Mouse (Mus musculus): ENCODE results near the gene P2rx4. TPM values are rescaled to one million over a fixed set of nuclear protein-coding genes. Genes with fewer than 3 reads are reported as not detected.

The P2rx4 gene
- polyA plus RNA-seq, 1 experiment from 2014 or later = 14.7 TPM

DNA sequence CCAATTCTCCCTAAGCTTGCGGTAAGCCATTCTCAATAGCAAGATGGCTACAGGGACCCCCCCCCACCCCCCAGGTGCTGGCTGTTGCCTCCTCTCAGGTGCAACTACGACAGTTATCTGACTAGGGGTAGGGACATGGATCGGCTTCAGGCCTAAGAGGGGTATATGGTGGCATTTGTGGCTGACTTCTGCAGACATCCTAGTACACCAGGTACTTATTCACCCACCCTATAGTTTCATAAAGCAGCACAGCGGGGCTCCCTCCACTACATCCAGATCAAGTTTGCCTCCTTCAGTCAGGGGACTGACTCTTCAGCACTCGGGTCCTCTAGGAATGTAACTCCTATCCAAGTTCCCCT lies 448 bp upstream of the P2rx4 start:
- Histone ChIP-seq H3K36me3 (replicated peaks) (no peaks in the 10 kb centered on the region), H3K27me3 (replicated peaks) (no peaks in the 10 kb centered on the region), H3K4me2 (peak overlapping the region; percentile 93), H3K9me3 (no peaks in the 10 kb centered on the region), H3K27ac (peak overlapping the region; percentile 89), H3K9ac (peak overlapping the region; percentile 87), H3K4me1 (peaks cover 14% of the 10 kb centered on the region), H3K4me3 (peak overlapping the region; percentile 62)
- WGBS = 35% methylated on average over 5 of the region's 5 CpGs
- ATAC-seq (replicated peaks) = peak; percentile 55

- Histone ChIP-seq H3K9ac (no peak overlapping the region), H3K9me3 (no peaks in the 10 kb centered on the region), H3K4me3 (no peak overlapping the region), H3K4me2 (no peak overlapping the region), H3K36me3 (replicated peaks) (no peaks in the 10 kb centered on the region), H3K4me1 (peaks cover 14% of the 10 kb centered on the region), H3K27ac (no peak overlapping the region), H3K27me3 (replicated peaks) (no peaks in the 10 kb centered on the region)
- 88% methylated on average over 6 of the region's 6 CpGs for WGBS
- no peak for ATAC-seq (replicated peaks)
Measured at GRCm38 (mm10) chr5:122708819-122709218, 1.5 kb downstream of the P2rx4 start.

DNA sequence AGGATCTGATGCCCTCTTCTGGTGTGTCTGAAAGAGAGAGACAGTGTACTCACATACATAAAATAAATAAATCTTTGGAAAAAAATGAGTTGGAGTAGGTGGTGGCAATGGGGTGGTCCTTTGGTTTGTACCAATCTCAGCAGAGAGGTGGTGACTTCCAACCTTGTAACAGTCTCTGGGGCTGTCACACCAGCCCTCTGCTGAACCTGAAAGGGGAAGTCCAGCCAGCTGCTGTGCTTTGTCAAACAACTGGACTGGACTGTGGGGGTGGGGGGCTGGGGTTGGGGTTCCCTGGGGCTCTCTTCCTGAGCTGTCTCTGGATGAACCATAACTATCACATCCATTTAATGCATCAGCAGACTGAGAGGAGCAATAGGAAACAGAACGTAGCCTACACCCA lies 8.4 kb downstream of the P2rx4 start:
- H3K36me3 ChIP-seq (replicated peaks) = no peaks in the 10 kb centered on the region
- no peaks in the 10 kb centered on the region for H3K27me3 ChIP-seq (replicated peaks)
- H3K9ac ChIP-seq = no peak overlapping the region
- H3K9me3 ChIP-seq = no peaks in the 10 kb centered on the region
- H3K27ac ChIP-seq = no peak overlapping the region
- no peak overlapping the region for H3K4me2 ChIP-seq
- H3K4me1 ChIP-seq = no peaks in the 10 kb centered on the region
- H3K4me3 ChIP-seq = no peak overlapping the region
- ATAC-seq (replicated peaks) = no peak
- 83% methylated on average over 1 of the region's 1 CpGs for WGBS

DNA sequence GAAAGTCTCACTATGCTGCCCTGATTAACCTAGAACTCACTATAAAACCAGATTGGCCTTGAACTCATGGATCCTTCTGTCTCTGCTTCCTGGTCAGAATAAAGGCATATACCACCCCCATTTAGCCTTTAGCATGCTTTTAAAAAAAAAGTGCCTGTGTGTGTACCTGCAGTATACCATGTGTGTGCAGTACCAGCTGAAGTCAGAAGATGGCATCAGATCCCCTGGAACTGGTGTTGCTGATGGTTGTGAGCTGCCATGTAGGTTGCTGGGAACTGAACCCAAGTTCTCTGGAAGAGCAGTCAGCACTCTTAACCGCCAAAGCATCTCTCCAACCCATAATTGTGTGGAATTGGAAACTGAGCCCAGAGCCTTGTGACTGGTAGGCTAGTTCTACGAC lies 9.4 kb downstream of the P2rx4 start:
- no peaks in the 10 kb centered on the region for H3K4me1 ChIP-seq
- no peak overlapping the region for H3K9ac ChIP-seq
- H3K27ac ChIP-seq = no peak overlapping the region
- H3K4me3 ChIP-seq = no peak overlapping the region
- no peak for ATAC-seq (replicated peaks)
- H3K9me3 ChIP-seq = no peaks in the 10 kb centered on the region
- H3K4me2 ChIP-seq = no peak overlapping the region
- 95% methylated on average over 2 of the region's 2 CpGs for WGBS
- H3K27me3 ChIP-seq (replicated peaks) = no peaks in the 10 kb centered on the region
- no peaks in the 10 kb centered on the region for H3K36me3 ChIP-seq (replicated peaks)

GRCm38 (mm10) chr5:122718400-122718799 lies 11.1 kb downstream of the P2rx4 start:
- 86% methylated on average over 7 of the region's 7 CpGs for whole genome bisulfite sequencing
- Histone ChIP-seq H3K4me1 (no peaks in the 10 kb centered on the region), H3K4me2 (no peak overlapping the region), H3K27ac (no peak overlapping the region), H3K9me3 (no peaks in the 10 kb centered on the region), H3K27me3 (replicated peaks) (no peaks in the 10 kb centered on the region), H3K4me3 (no peak overlapping the region), H3K9ac (no peak overlapping the region), H3K36me3 (replicated peaks) (no peaks in the 10 kb centered on the region)
- no peak for ATAC-seq (replicated peaks)

GRCm38 (mm10) chr5:122719168-122719567 lies 11.8 kb downstream of the P2rx4 start:
- WGBS = 95% methylated on average over 8 of the region's 8 CpGs
- H3K36me3 ChIP-seq (replicated peaks) = no peaks in the 10 kb centered on the region
- H3K4me1 ChIP-seq = no peaks in the 10 kb centered on the region
- no peak overlapping the region for H3K4me2 ChIP-seq
- H3K9me3 ChIP-seq = no peaks in the 10 kb centered on the region
- H3K4me3 ChIP-seq = no peak overlapping the region
- no peak for ATAC-seq (replicated peaks)
- no peaks in the 10 kb centered on the region for H3K27me3 ChIP-seq (replicated peaks)
- H3K27ac ChIP-seq = no peak overlapping the region
- H3K9ac ChIP-seq = no peak overlapping the region

DNA sequence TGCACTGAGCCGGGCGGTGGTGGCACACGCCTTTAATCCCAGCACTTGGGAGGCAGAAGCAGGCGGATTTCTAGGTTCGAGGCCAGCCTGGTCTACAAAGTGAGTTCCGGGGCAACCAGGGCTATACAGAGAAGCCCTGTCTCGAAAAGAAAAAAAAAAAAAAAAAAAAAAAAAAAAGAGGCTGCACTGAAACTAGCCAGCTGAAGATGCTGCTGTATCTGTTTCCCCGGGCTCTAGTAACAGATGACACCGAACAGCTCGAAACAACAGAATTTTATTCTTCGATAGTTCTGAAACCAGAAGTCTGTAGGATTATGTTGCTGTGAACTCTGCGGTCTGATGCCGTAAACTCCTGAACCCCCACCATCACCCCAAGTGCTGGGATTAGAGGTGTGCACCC lies 18.1 kb downstream of the P2rx4 start:
- Histone ChIP-seq H3K36me3 (replicated peaks) (no peaks in the 10 kb centered on the region), H3K27ac (no peak overlapping the region), H3K27me3 (replicated peaks) (no peaks in the 10 kb centered on the region), H3K4me1 (peaks cover 6% of the 10 kb centered on the region), H3K9me3 (no peaks in the 10 kb centered on the region), H3K9ac (no peak overlapping the region), H3K4me3 (no peak overlapping the region), H3K4me2 (no peak overlapping the region)
- no peak for ATAC-seq (replicated peaks)
- 90% methylated on average over 13 of the region's 13 CpGs for whole genome bisulfite sequencing

DNA sequence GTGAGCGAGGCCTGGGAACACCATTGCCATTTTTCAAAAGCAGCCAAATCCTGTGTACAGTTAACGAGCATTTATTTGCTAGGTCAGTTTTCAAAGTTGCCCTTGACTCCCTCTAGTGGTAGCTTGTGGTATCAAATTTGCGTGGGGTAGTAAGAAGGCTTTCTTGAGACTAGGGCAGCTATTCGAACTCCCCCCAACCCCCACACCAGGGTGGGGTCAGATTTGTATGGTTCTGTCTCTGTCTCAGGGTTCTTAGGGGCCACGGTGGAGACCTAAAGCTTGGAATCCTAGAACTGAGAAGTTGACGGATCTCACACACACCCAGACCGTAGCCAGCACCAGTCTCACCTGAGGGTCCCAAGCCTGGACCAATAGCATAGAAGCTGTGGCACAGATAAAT lies 18.7 kb downstream of the P2rx4 start:
- H3K27ac ChIP-seq = no peak overlapping the region
- H3K9ac ChIP-seq = no peak overlapping the region
- H3K4me3 ChIP-seq = no peak overlapping the region
- no peaks in the 10 kb centered on the region for H3K9me3 ChIP-seq
- no peak overlapping the region for H3K4me2 ChIP-seq
- H3K36me3 ChIP-seq (replicated peaks) = no peaks in the 10 kb centered on the region
- H3K4me1 ChIP-seq = peaks cover 6% of the 10 kb centered on the region
- WGBS = 20% methylated on average over 7 of the region's 7 CpGs
- no peaks in the 10 kb centered on the region for H3K27me3 ChIP-seq (replicated peaks)
- peak; percentile 56 for ATAC-seq (replicated peaks)

GRCm38 (mm10) chr5:122726595-122726994 lies 19.3 kb downstream of the P2rx4 start:
- H3K9ac ChIP-seq = no peak overlapping the region
- 74% methylated on average over 5 of the region's 5 CpGs for WGBS

GRCm38 (mm10) chr5:122727096-122727495 lies 19.8 kb downstream of the P2rx4 start:
- no peak overlapping the region for H3K4me2 ChIP-seq
- H3K36me3 ChIP-seq (replicated peaks) = no peaks in the 10 kb centered on the region
- no peak overlapping the region for H3K4me3 ChIP-seq
- H3K27me3 ChIP-seq (replicated peaks) = no peaks in the 10 kb centered on the region
- H3K9me3 ChIP-seq = no peaks in the 10 kb centered on the region
- ATAC-seq (replicated peaks) = no peak
- H3K9ac ChIP-seq = no peak overlapping the region
- peaks cover 6% of the 10 kb centered on the region for H3K4me1 ChIP-seq
- WGBS = 96% methylated on average over 7 of the region's 7 CpGs
- no peak overlapping the region for H3K27ac ChIP-seq

More at GRCm38 (mm10) chr5:122726595-122726994, 19.3 kb downstream of the P2rx4 start:
- Histone ChIP-seq H3K27me3 (replicated peaks) (no peaks in the 10 kb centered on the region), H3K4me1 (peaks cover 6% of the 10 kb centered on the region), H3K36me3 (replicated peaks) (no peaks in the 10 kb centered on the region), H3K4me3 (no peak overlapping the region), H3K9me3 (no peaks in the 10 kb centered on the region), H3K4me2 (no peak overlapping the region), H3K27ac (no peak overlapping the region)
- ATAC-seq (replicated peaks) = 0 out of 2 replicates have a peak, but pooled peaks have one; percentile 6

DNA sequence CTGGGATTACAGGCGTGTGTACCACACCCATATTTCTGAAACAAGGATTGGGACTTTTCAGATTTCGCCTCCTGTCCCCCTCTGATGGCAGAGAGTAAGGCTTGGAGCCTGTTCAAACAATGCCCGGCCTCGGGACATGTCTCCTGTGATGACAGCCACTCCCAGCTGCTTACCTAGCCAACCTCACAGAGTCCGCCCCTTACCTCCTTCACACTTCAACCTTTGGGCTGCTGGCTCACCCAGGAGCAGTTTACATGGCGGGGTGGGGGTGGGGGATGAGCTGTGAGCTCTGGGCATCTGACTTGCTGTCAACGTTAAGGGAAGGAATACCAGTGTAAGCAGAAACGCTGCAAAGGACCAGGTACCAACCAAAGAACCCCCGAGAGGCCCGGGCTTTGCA lies 23.4 kb downstream of the P2rx4 start:
- 88% methylated on average over 10 of the region's 10 CpGs for WGBS
- H3K4me2 ChIP-seq = no peak overlapping the region
- no peaks in the 10 kb centered on the region for H3K9me3 ChIP-seq
- ATAC-seq (replicated peaks) = no peak
- no peaks in the 10 kb centered on the region for H3K36me3 ChIP-seq (replicated peaks)
- no peak overlapping the region for H3K4me3 ChIP-seq
- H3K4me1 ChIP-seq = peaks cover 4% of the 10 kb centered on the region
- H3K27ac ChIP-seq = no peak overlapping the region
- H3K9ac ChIP-seq = no peak overlapping the region
- H3K27me3 ChIP-seq (replicated peaks) = no peaks in the 10 kb centered on the region

- Histone ChIP-seq H3K27me3 (replicated peaks) (no peaks in the 10 kb centered on the region), H3K4me3 (no peak overlapping the region), H3K27ac (no peak overlapping the region), H3K4me1 (no peaks in the 10 kb centered on the region; the same call in 1 of the 2 replicates), H3K36me3 (replicated peaks) (no peaks in the 10 kb centered on the region), H3K4me2 (no peak overlapping the region), H3K9me3 (no peaks in the 10 kb centered on the region), H3K9ac (no peak overlapping the region)
- 67% methylated on average over 8 of the region's 8 CpGs for WGBS
- ATAC-seq (replicated peaks) = no peak
Measured at GRCm38 (mm10) chr5:122731321-122731720, 24.0 kb downstream of the P2rx4 start.

- 68% methylated on average over 15 of the region's 15 CpGs for WGBS
- no peaks in the 10 kb centered on the region for H3K9me3 ChIP-seq
Measured at GRCm38 (mm10) chr5:122731991-122732673, 24.8 kb downstream of the P2rx4 start.

More at GRCm38 (mm10) chr5:122731991-122732673, 24.8 kb downstream of the P2rx4 start:
- Histone ChIP-seq H3K9ac (no peak overlapping the region), H3K4me3 (no peak overlapping the region), H3K27me3 (replicated peaks) (no peaks in the 10 kb centered on the region), H3K36me3 (replicated peaks) (no peaks in the 10 kb centered on the region), H3K4me2 (no peak overlapping the region), H3K27ac (no peak overlapping the region), H3K4me1 (no peaks in the 10 kb centered on the region)
- ATAC-seq (replicated peaks) = no peak

Data from midbrain, embryonic 15.5 days (tissue).